In genomic region chr5:65965771-65966279, GRCm38 (mm10) we compare ENCODE assay signal across 25 mouse cellular contexts. TPM values are rescaled to one million over a fixed set of nuclear protein-coding genes. Genes with fewer than 3 reads are reported as not detected.
DNase-seq lines count a peak whose midpoint lies in the region; ATAC-seq and TF ChIP-seq lines count a peak whose summit lies in the region.
"Had no signal": no experiment of that assay in that cellular context is flagged by ENCODE, and none has a peak within 500 bp of the region (broad histone marks: within the 10 kb centered on the region; RNA-seq: fewer than 3 reads in every experiment).

No protein-coding gene starts in this region.

- 0 out of 2 replicates have a peak, but pooled peaks cover 2% of the 10 kb centered on the region for H3K4me1 ChIP-seq in kidney, embryonic 15.5 days
- H3K4me1 ChIP-seq in limb, embryonic 14.5 days (ENCODE audit: control insufficient read depth, insufficient read depth, low read length) = peaks cover 4% of the 10 kb centered on the region; the same call in 1 of the 2 replicates
- H3K4me1 ChIP-seq: forebrain, embryonic 15.5 days; intestine, embryonic 15.5 days had no signal

- no peak overlapping the region for H3ac ChIP-seq in C2C12 (ENCODE audit: control insufficient read depth, insufficient read length, low read depth)

- H3K9me3 ChIP-seq in kidney, embryonic 15.5 days (replicated peaks) = no peaks in the 10 kb centered on the region
- H3K9me3 ChIP-seq in limb, embryonic 14.5 days (ENCODE audit: control insufficient read depth, low read length) = no peaks in the 10 kb centered on the region
- H3K9me3 ChIP-seq: forebrain, embryonic 15.5 days; intestine, embryonic 15.5 days had no signal

- peak overlapping the region; percentile 51; the same call in 1 of the 2 replicates for H3K27ac ChIP-seq in kidney, embryonic 15.5 days
- no peak overlapping the region for H3K27ac ChIP-seq in limb, embryonic 14.5 days (replicated peaks; ENCODE audit: low read depth, low read length)
- H3K27ac ChIP-seq: forebrain, embryonic 15.5 days; hindbrain, embryonic 14.5 days; intestine, embryonic 15.5 days had no signal

- no peak for TF ChIP-seq POLR2A in limb, embryonic 14.5 days (IDR thresholded peaks at IDR 0.05; ENCODE audit: borderline replicate concordance, extremely low read depth, insufficient read depth, insufficient read length)

- H3K79me3 ChIP-seq in C2C12 (ENCODE audit: low read depth) = no peaks in the 10 kb centered on the region

- H3K79me2 ChIP-seq in C2C12 (ENCODE audit: control insufficient read depth, insufficient read depth) = no peaks in the 10 kb centered on the region

- H3K4me2 ChIP-seq in kidney, embryonic 15.5 days = no peak overlapping the region
- H3K4me2 ChIP-seq in limb, embryonic 14.5 days (replicated peaks; ENCODE audit: low read depth, low read length, severe bottlenecking) = no peak overlapping the region
- H3K4me2 ChIP-seq: forebrain, embryonic 15.5 days; heart, embryonic 11.5 days; hindbrain, embryonic 14.5 days; intestine, embryonic 15.5 days had no signal

- TF ChIP-seq CTCF in C2C12 (IDR thresholded peaks at IDR 0.05; ENCODE audit: control insufficient read depth, insufficient read depth, insufficient read length) = no peak

- H3K4me3 ChIP-seq in kidney, embryonic 15.5 days (replicated peaks) = no peak overlapping the region
- no peak overlapping the region for H3K4me3 ChIP-seq in C2C12 (ENCODE audit: insufficient read depth, poor library complexity, severe bottlenecking)
- H3K4me3 ChIP-seq in limb, embryonic 14.5 days (replicated peaks; ENCODE audit: low read length) = no peak overlapping the region
- H3K4me3 ChIP-seq: forebrain, embryonic 15.5 days; intestine, embryonic 15.5 days had no signal

- DNase-seq in kidney, adult 18-20 months = no peak
- peak; percentile 68 for DNase-seq in brain, adult 2 months (ENCODE audit: low read depth, low spot score)
- DNase-seq in limb, embryonic 14.5 days (ENCODE audit: low spot score) = no peak
- no peak for DNase-seq in adrenal gland, adult 8-10 months
- no peak for DNase-seq in embryo, embryonic 11 days
- DNase-seq: adrenal gland, postnatal 25 days; cerebellum, adult 8-10 months; gastrocnemius, postnatal 25 days; heart, postnatal 14 days; kidney, postnatal 25 days; layer of hippocampus, adult 9-11 months; liver; liver, postnatal 0 days; lung, postnatal 36 days had no signal

- ATAC-seq in kidney, embryonic 15.5 days (replicated peaks; ENCODE audit: low FRiP score) = 0 out of 2 replicates have a peak, but pooled peaks have one; percentile 52
- ATAC-seq in limb, embryonic 14.5 days (ENCODE audit: low FRiP score, low read depth) = 0 out of 2 replicates have a peak, but pooled peaks have one; percentile 34
- ATAC-seq: activated CD4-positive, CD25-positive, alpha-beta regulatory T cell, adult 4 months; forebrain, embryonic 15.5 days; intestine, embryonic 15.5 days; liver, postnatal 0 days had no signal

- WGBS in kidney, embryonic 15.5 days = 35% methylated on average over 7 of the region's 7 CpGs
- WGBS in limb, embryonic 14.5 days = 25% methylated on average over 7 of the region's 7 CpGs

- no peak overlapping the region for H3K9ac ChIP-seq in kidney, embryonic 15.5 days
- no peak overlapping the region for H3K9ac ChIP-seq in limb, embryonic 14.5 days (ENCODE audit: low read depth, low read length, severe bottlenecking)
- H3K9ac ChIP-seq: forebrain, embryonic 15.5 days; hindbrain, embryonic 14.5 days; intestine, embryonic 15.5 days; liver, postnatal 0 days had no signal

- no peaks in the 10 kb centered on the region for H3K27me3 ChIP-seq in kidney, embryonic 15.5 days
- H3K27me3 ChIP-seq in C2C12 (ENCODE audit: control insufficient read depth, insufficient read depth, insufficient read length) = no peaks in the 10 kb centered on the region
- no peaks in the 10 kb centered on the region for H3K27me3 ChIP-seq in limb, embryonic 14.5 days (ENCODE audit: control insufficient read depth, insufficient read depth, low read length)
- H3K27me3 ChIP-seq: CH12.LX; forebrain, embryonic 15.5 days; intestine, embryonic 15.5 days had no signal

- no peaks in the 10 kb centered on the region for H3K36me3 ChIP-seq in kidney, embryonic 15.5 days
- H3K36me3 ChIP-seq in C2C12 (ENCODE audit: control insufficient read depth, insufficient read depth) = no peaks in the 10 kb centered on the region
- H3K36me3 ChIP-seq in limb, embryonic 14.5 days (ENCODE audit: control insufficient read depth, insufficient read depth, low read length) = no peaks in the 10 kb centered on the region
- H3K36me3 ChIP-seq: forebrain, embryonic 15.5 days; intestine, embryonic 15.5 days had no signal

TF ChIP-seq in C2C12, 6 proteins besides CTCF, POLR2A, EP300 and RAD21:
- TF ChIP-seq MYOG (IDR thresholded peaks at IDR 0.05; ENCODE audit: control insufficient read depth, extremely low read depth, insufficient read length) (no peak), MYOD1 (IDR thresholded peaks at IDR 0.05; ENCODE audit: control insufficient read depth, insufficient read length, low read depth) (peak; percentile 6)

RNA-seq across cellular contexts. Expression of gene Chrna9, which starts 31.1 kb away (rescaled TPM):
- polyA plus RNA-seq in kidney, embryonic 15.5 days (2015; fragmentation: Nextera tagmentation; extraction: Ambion mirVana) = 0.28 and 0.55 TPM in 2 replicates
- polyA plus RNA-seq in C2C12 (2012; fragmentation: generic; extraction: Trizol) = not detected
- 0.45 and 0.69 TPM in 2 replicates for polyA plus RNA-seq in limb, embryonic 14.5 days (2012; rRNA removed)
- 0.33 TPM in 1 of 2 replicates, not detected in the other for polyA plus RNA-seq in limb, embryonic 14.5 days (2014; fragmentation: Nextera tagmentation; extraction: Ambion mirVana)
- total RNA-seq in adrenal gland, adult 8-10 months (2022) = not detected
- total RNA-seq: adrenal gland, postnatal 25 days; CH12.LX; common myeloid progenitor, adult 5-6 weeks had no signal
- polyA plus RNA-seq: forebrain, embryonic 15.5 days; heart, embryonic 11.5 days; hindbrain, embryonic 14.5 days; intestine, embryonic 15.5 days; liver, postnatal 0 days; neural tube, embryonic 14.5 days; stomach, embryonic 14.5 days had no signal

RNA-seq across cellular contexts. Expression of gene 9130230L23Rik, which starts 38.3 kb away (rescaled TPM):
- 0.42 and 0.65 TPM in 2 replicates for polyA plus RNA-seq in kidney, embryonic 15.5 days (2015; fragmentation: Nextera tagmentation; extraction: Ambion mirVana)
- polyA plus RNA-seq in C2C12 (2012; fragmentation: generic; extraction: Trizol) = not detected
- 0.04 TPM in 1 of 2 replicates, not detected in the other for polyA plus RNA-seq in limb, embryonic 14.5 days (2012; rRNA removed)
- not detected in 2 replicates for polyA plus RNA-seq in limb, embryonic 14.5 days (2014; fragmentation: Nextera tagmentation; extraction: Ambion mirVana)
- total RNA-seq in adrenal gland, adult 8-10 months (2022) = 1 to 10 TPM in 1 of 4 experiments, under 1 TPM in 3; 0.28 to 2.3 (median 0.54) TPM
- total RNA-seq: gastrocnemius, postnatal 25 days; heart, postnatal 14 days had no signal
- polyA plus RNA-seq: hindbrain, embryonic 14.5 days; liver, postnatal 0 days; neural tube, embryonic 14.5 days had no signal
